ENCODE assay signal across 7 mouse cellular contexts in the genomic region with DNA sequence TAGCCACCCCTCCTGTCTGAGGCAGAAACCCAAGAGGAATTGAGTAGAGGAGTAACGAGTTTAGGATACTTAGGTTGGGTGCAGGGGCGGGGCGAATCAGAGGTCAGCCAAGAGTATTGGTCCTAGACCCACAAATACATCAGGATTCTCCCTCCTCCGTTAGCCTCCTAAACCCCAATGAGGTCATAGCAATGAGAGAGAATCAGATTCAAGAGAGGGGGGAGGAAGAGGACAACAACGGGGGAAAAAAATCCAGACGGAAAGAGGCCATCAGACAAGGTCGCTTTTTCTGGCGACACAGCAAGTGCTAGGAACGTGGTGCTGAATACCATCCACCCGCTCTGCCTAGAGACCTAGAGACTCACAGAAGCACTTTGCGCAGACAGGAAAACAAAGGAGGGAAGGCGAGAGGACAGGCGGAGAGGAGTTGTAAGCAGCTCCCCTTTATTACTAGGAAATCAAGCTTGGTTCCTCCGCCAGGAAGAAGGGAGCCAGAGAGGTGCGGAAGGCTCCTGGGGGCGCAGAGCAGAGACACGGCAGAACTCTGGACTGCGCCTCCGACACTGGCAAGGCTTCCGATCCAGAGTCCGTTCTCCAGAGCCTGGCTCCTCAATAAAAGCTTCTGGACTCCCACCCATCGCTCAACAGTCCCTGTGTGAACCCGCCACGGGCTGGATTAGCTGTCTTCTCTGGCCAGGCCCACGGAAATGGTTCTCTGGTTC. TPM values are rescaled to one million over a fixed set of nuclear protein-coding genes. Genes with fewer than 3 reads are reported as not detected.
DNase-seq lines count a peak whose midpoint lies in the region; ATAC-seq and TF ChIP-seq lines count a peak whose summit lies in the region.

Gene Tmem196 (plus strand): TSS at position 234 of the 722 bp plus-strand sequence.

- peak within 1 kb of the TSS; percentile 73 for H3K4me2 ChIP-seq in embryonic facial prominence, embryonic 15.5 days (replicated peaks)
- H3K4me2 ChIP-seq in hindbrain, embryonic 12.5 days (replicated peaks) = peak within 1 kb of the TSS; percentile 77
- H3K4me2 ChIP-seq in limb, embryonic 15.5 days = peak within 1 kb of the TSS; percentile 68

- ATAC-seq in embryonic facial prominence, embryonic 15.5 days (ENCODE audit: insufficient number of reproducible peaks, low FRiP score, low TSS enrichment, low read depth) = no peak
- ATAC-seq in hindbrain, embryonic 12.5 days (ENCODE audit: low FRiP score) = peak; percentile 87
- ATAC-seq in limb, embryonic 15.5 days (ENCODE audit: insufficient number of reproducible peaks, low FRiP score, low TSS enrichment, low read depth) = no peak

- H3K9ac ChIP-seq in ES-Bruce4 (ENCODE audit: low read depth, poor library complexity, severe bottlenecking) = peak within 1 kb of the TSS; percentile 18; the same call in 1 of the 2 replicates
- H3K9ac ChIP-seq in embryonic facial prominence, embryonic 15.5 days = peak within 1 kb of the TSS; percentile 6; the same call in 1 of the 2 replicates
- H3K9ac ChIP-seq in hindbrain, embryonic 12.5 days = peak within 1 kb of the TSS; percentile 65
- no peak within 1 kb of the TSS for H3K9ac ChIP-seq in limb, embryonic 15.5 days

- TF ChIP-seq CTCF in C2C12 (IDR thresholded peaks at IDR 0.05; ENCODE audit: control insufficient read depth, insufficient read depth, insufficient read length) = no peak
- no peak for TF ChIP-seq CTCF in ES-Bruce4 (IDR thresholded peaks at IDR 0.05; ENCODE audit: low read depth, low read length)

- 0 out of 2 replicates have a peak, but pooled peaks have one; percentile 6 for TF ChIP-seq EP300 in ES-Bruce4 (IDR thresholded peaks at IDR 0.05; ENCODE audit: insufficient read depth, low read depth, low read length)

- H3K79me3 ChIP-seq in C2C12 (ENCODE audit: low read depth) = no peaks in the 10 kb centered on the region

- H3ac ChIP-seq in C2C12 (ENCODE audit: control insufficient read depth, insufficient read length, low read depth) = peak within 1 kb of the TSS; percentile 54

- H3K4me1 ChIP-seq in ES-Bruce4 (ENCODE audit: control insufficient read depth, insufficient read depth, low read length) = no peaks in the 10 kb centered on the region
- 0 out of 2 replicates have a peak, but pooled peaks cover 7% of the 10 kb centered on the region for H3K4me1 ChIP-seq in embryonic facial prominence, embryonic 15.5 days
- H3K4me1 ChIP-seq in hindbrain, embryonic 12.5 days = peaks cover 7% of the 10 kb centered on the region
- peaks cover 4% of the 10 kb centered on the region; the same call in 1 of the 2 replicates for H3K4me1 ChIP-seq in limb, embryonic 15.5 days

- H3K27ac ChIP-seq in ES-Bruce4 (ENCODE audit: insufficient read depth, low read length) = no peak within 1 kb of the TSS
- H3K27ac ChIP-seq in embryonic facial prominence, embryonic 15.5 days (replicated peaks) = no peak within 1 kb of the TSS
- H3K27ac ChIP-seq in hindbrain, embryonic 12.5 days = no peak within 1 kb of the TSS
- H3K27ac ChIP-seq in limb, embryonic 15.5 days = no peak within 1 kb of the TSS

- H3K9me3 ChIP-seq in ES-Bruce4 (replicated peaks; ENCODE audit: control insufficient read depth, insufficient read depth, low read length, poor library complexity, severe bottlenecking) = no peaks in the 10 kb centered on the region
- H3K9me3 ChIP-seq in embryonic facial prominence, embryonic 15.5 days (replicated peaks) = no peaks in the 10 kb centered on the region
- H3K9me3 ChIP-seq in hindbrain, embryonic 12.5 days (replicated peaks) = no peaks in the 10 kb centered on the region
- H3K9me3 ChIP-seq in limb, embryonic 15.5 days = no peaks in the 10 kb centered on the region

- no peaks in the 10 kb centered on the region for H3K36me3 ChIP-seq in C2C12 (ENCODE audit: control insufficient read depth, insufficient read depth)
- no peaks in the 10 kb centered on the region for H3K36me3 ChIP-seq in ES-Bruce4 (ENCODE audit: control insufficient read depth, insufficient read depth, low read length, poor library complexity, severe bottlenecking)
- no peaks in the 10 kb centered on the region for H3K36me3 ChIP-seq in embryonic facial prominence, embryonic 15.5 days
- no peaks in the 10 kb centered on the region for H3K36me3 ChIP-seq in hindbrain, embryonic 12.5 days
- H3K36me3 ChIP-seq in limb, embryonic 15.5 days = no peaks in the 10 kb centered on the region

- peak; percentile 40 to 44 for DNase-seq in right cerebral cortex, postnatal 10 days (ENCODE audit: low spot score in 2 of 2)
- DNase-seq in urinary bladder, adult 2 months (ENCODE audit: low spot score) = no peak

- H3K27me3 ChIP-seq in C2C12 (ENCODE audit: control insufficient read depth, insufficient read depth, insufficient read length) (no peaks in the 10 kb centered on the region), ES-Bruce4 (ENCODE audit: control insufficient read depth, insufficient read depth, low read length, poor library complexity, severe bottlenecking) (no peaks in the 10 kb centered on the region)
- peaks cover 13% of the 10 kb centered on the region; the same call in 1 of the 2 replicates for H3K27me3 ChIP-seq in embryonic facial prominence, embryonic 15.5 days
- no peaks in the 10 kb centered on the region for H3K27me3 ChIP-seq in hindbrain, embryonic 12.5 days
- H3K27me3 ChIP-seq in limb, embryonic 15.5 days = peaks cover 19% of the 10 kb centered on the region

- no peak for TF ChIP-seq POLR2A in ES-Bruce4 (IDR thresholded peaks at IDR 0.05; ENCODE audit: insufficient read depth, low read length)

- H3K79me2 ChIP-seq in C2C12 (ENCODE audit: control insufficient read depth, insufficient read depth) = no peaks in the 10 kb centered on the region

- WGBS in embryonic facial prominence, embryonic 15.5 days = 3% methylated on average over 25 of the region's 25 CpGs
- 2% methylated on average over 25 of the region's 25 CpGs for WGBS in hindbrain, embryonic 12.5 days
- WGBS in limb, embryonic 15.5 days = 4% methylated on average over 25 of the region's 25 CpGs

- no peak within 1 kb of the TSS for H3K4me3 ChIP-seq in C2C12 (ENCODE audit: insufficient read depth, poor library complexity, severe bottlenecking)
- peak within 1 kb of the TSS; percentile 32 for H3K4me3 ChIP-seq in ES-Bruce4 (ENCODE audit: low read depth, low read length)
- peak within 1 kb of the TSS; percentile 43 for H3K4me3 ChIP-seq in embryonic facial prominence, embryonic 15.5 days (replicated peaks)
- peak within 1 kb of the TSS; percentile 51 for H3K4me3 ChIP-seq in hindbrain, embryonic 12.5 days
- peak within 1 kb of the TSS; percentile 40 for H3K4me3 ChIP-seq in limb, embryonic 15.5 days

TF ChIP-seq in C2C12, 6 proteins besides CTCF, POLR2A, EP300 and RAD21:
- no peak for TF ChIP-seq CEBPB (IDR thresholded peaks at IDR 0.05; ENCODE audit: low read depth)
- no peak for TF ChIP-seq FOSL1 (IDR thresholded peaks at IDR 0.05; ENCODE audit: insufficient read depth, low read length, poor library complexity, severe bottlenecking)
- no peak for TF ChIP-seq MAX (IDR thresholded peaks at IDR 0.05)
- no peak for TF ChIP-seq MYOD1 (IDR thresholded peaks at IDR 0.05; ENCODE audit: control insufficient read depth, insufficient read length, low read depth)
- no peak for TF ChIP-seq MYOG (IDR thresholded peaks at IDR 0.05; ENCODE audit: control insufficient read depth, extremely low read depth, insufficient read length)
- no peak for TF ChIP-seq USF1 (IDR thresholded peaks at IDR 0.05; ENCODE audit: low read depth)
TF ChIP-seq in C2C12: peak in this region for 0.

RNA-seq across cellular contexts. Expression of gene Tmem196, which starts in this region (rescaled TPM):
- polyA plus RNA-seq in C2C12 (2012; fragmentation: generic; extraction: Trizol) (not detected), ES-Bruce4 (2011; ENCODE audit: insufficient read depth, insufficient read length, low read depth, missing spikeins) (not detected in 2 replicates)
- polyA plus RNA-seq in embryonic facial prominence, embryonic 15.5 days (2015; fragmentation: Nextera tagmentation; extraction: Ambion mirVana) = 1.2 and 1.3 TPM in 2 replicates
- 2.5 and 4.5 TPM in 2 replicates for polyA plus RNA-seq in hindbrain, embryonic 12.5 days (2016; fragmentation: Nextera tagmentation; extraction: Ambion mirVana)
- 1.2 and 1.3 TPM in 2 replicates for polyA plus RNA-seq in limb, embryonic 15.5 days (2015; fragmentation: Nextera tagmentation; extraction: Ambion mirVana)
- 0.22 and 0.32 TPM in 2 replicates for polyA plus RNA-seq in urinary bladder, adult 2 months (2012; rRNA removed)
